Mouse (Mus musculus) mammary gland, adult 2 months (tissue): Measurements from ENCODE around the gene Myl10. TPM values are rescaled to one million over a fixed set of nuclear protein-coding genes. Genes with fewer than 3 reads are reported as not detected.

Experiments used
- polyA plus RNA-seq: library from polyadenylated mRNA; depleted of rRNA; stranded (reverse); fragments of >200 nt; gene quantifications from 2 replicates; pipeline ENCODE4 v1.2.3, GENCODE M21; 2012; ENCODE audit warnings: low replicate concordance; rRNA removed

Myl10 gene
- polyA plus RNA-seq = 0.20 TPM in 1 of 2 replicates, not detected in the other

GRCm38 (mm10) chr5:136692784-136693183, at the start of gene Myl10:
Gene Myl10, plus strand, starts transcription at chr5:136693146.

Other genes starting within 250 kb of the Myl10 start
- 35.0 and 39.5 TPM in 2 replicates for gene Cux1, start 125.7 kb upstream of the Myl10 start, polyA plus RNA-seq
- 1.4 and 1.6 TPM in 2 replicates for gene Col26a1, start 190.1 kb downstream of the Myl10 start, polyA plus RNA-seq
- gene Ift22, start 215.0 kb downstream of the Myl10 start, polyA plus RNA-seq = 8.6 and 14.3 TPM in 2 replicates